Mouse (Mus musculus) heart, embryonic 15.5 days (tissue): ENCODE data around the gene Imp4. TPM values are rescaled to one million over a fixed set of nuclear protein-coding genes. Genes with fewer than 3 reads are reported as not detected.

Experiments
- ATAC-seq: fragments of 200-750 bp; cut with Nextera tagmentation; replicated peaks from 2 replicates; pipeline ENCODE4 v1.8.0; 2017; ENCODE audit warnings: low read depth, moderate TSS enrichment; ENCODE audit not compliant: insufficient number of reproducible peaks, insufficient read depth, low FRiP score
- H3K27ac ChIP-seq: fragments of 300-500 bp; sonication (generic); 2 replicates; pipeline ENCODE4 v1.5.1; 2015; ENCODE audit warnings: mild to moderate bottlenecking, inconsistent platforms
- H3K27me3 ChIP-seq: fragments of 300-500 bp; sonication (generic); 2 replicates; pipeline ENCODE4 v1.6.1; 2015; ENCODE audit warnings: inconsistent platforms
- H3K36me3 ChIP-seq: fragments of 300-500 bp; sonication (generic); 2 replicates; pipeline ENCODE4 v1.6.1; 2015; ENCODE audit warnings: mild to moderate bottlenecking, inconsistent platforms
- H3K4me1 ChIP-seq: fragments of 300-500 bp; sonication (generic); replicated peaks from 2 replicates; pipeline ENCODE4 v1.6.1; 2015; ENCODE audit warnings: inconsistent platforms
- H3K4me2 ChIP-seq: fragments of 300-500 bp; sonication (generic); 2 replicates; pipeline ENCODE4 v1.6.1; 2015; ENCODE audit warnings: inconsistent platforms, mild to moderate bottlenecking, moderate library complexity
- H3K4me3 ChIP-seq: fragments of 300-500 bp; sonication (generic); 2 replicates; pipeline ENCODE4 v1.5.1; 2015; ENCODE audit warnings: mild to moderate bottlenecking, inconsistent platforms
- H3K9ac ChIP-seq: fragments of 300-500 bp; sonication (generic); 2 replicates; pipeline ENCODE4 v1.6.1; 2015; ENCODE audit warnings: mild to moderate bottlenecking, inconsistent platforms
- H3K9me3 ChIP-seq: fragments of 300-500 bp; sonication (generic); replicated peaks from 2 replicates; pipeline ENCODE4 v1.6.1; 2016; ENCODE audit warnings: inconsistent platforms
- WGBS: fragments of 180-500 bp; shearing (Covaris S2); methylation state at CpG from one replicate; pipeline ENCODE4 v1.1.7; 2015; ENCODE audit warnings: mixed read lengths; 5-methylcytosine and 5-hydroxymethylcytosine counted together
- polyA plus RNA-seq: library from polyadenylated mRNA; unstranded; fragments of >200 nt; fragmentation: Nextera tagmentation; extraction: Ambion mirVana; gene quantifications from 2 replicates; pipeline ENCODE4 v1.2.1, GENCODE M21; 2015

Imp4 gene
- polyA plus RNA-seq, 1 experiment from 2014 or later: 50.2 TPM

- peaks cover 13% of the 10 kb centered on the region for H3K27me3 ChIP-seq
- H3K4me2 ChIP-seq: no peak overlapping the region
- H3K27ac ChIP-seq: no peak overlapping the region
- no peaks in the 10 kb centered on the region for H3K9me3 ChIP-seq
- H3K36me3 ChIP-seq: no peaks in the 10 kb centered on the region
- H3K4me3 ChIP-seq: no peak overlapping the region
- H3K9ac ChIP-seq: no peak overlapping the region
- H3K4me1 ChIP-seq: peaks cover 8% of the 10 kb centered on the region
- WGBS: 15% methylated on average over 6 of the region's 7 CpGs
- 0 out of 2 replicates have a peak, but pooled peaks have one; percentile 3 for ATAC-seq
Measured at GRCm38 (mm10) chr1:34462766-34463165, 23.1 kb downstream of the Imp4 start.

GRCm38 (mm10) chr1:34464310-34464817 lies 24.7 kb downstream of the Imp4 start:
- 74% methylated on average over 8 of the region's 8 CpGs for WGBS
- Histone ChIP-seq H3K4me1 (peaks cover 5% of the 10 kb centered on the region), H3K36me3 (no peaks in the 10 kb centered on the region), H3K27ac (no peak overlapping the region), H3K27me3 (0 out of 2 replicates have a peak, but pooled peaks cover 3% of the 10 kb centered on the region), H3K9ac (no peak overlapping the region), H3K9me3 (no peaks in the 10 kb centered on the region), H3K4me2 (no peak overlapping the region), H3K4me3 (no peak overlapping the region)
- no peak for ATAC-seq

DNA sequence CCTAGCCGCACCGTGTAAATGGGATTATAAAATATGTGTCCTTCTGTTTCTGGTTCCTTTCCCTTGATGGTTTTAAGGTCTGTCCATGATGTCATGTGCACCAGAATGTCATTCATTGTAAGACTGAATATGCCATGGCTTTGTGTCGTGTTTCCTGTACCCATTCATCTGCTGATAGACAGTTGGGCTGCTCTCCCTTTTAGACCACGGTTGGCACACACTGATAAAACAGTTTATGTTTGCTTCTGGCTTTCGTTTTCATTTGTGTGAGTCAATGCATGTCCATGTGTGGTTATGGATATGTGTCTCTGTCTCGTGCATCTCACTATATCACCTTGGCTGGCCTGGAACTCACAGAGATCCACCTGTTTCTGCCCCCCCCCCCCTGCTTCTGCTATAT lies 25.8 kb downstream of the Imp4 start:
- 71% methylated on average over 6 of the region's 6 CpGs for WGBS
- 0 out of 2 replicates have a peak, but pooled peaks cover 3% of the 10 kb centered on the region for H3K27me3 ChIP-seq
- no peaks in the 10 kb centered on the region for H3K36me3 ChIP-seq
- no peak overlapping the region for H3K4me2 ChIP-seq
- H3K9ac ChIP-seq: no peak overlapping the region
- no peak overlapping the region for H3K27ac ChIP-seq
- ATAC-seq: no peak
- no peaks in the 10 kb centered on the region for H3K4me1 ChIP-seq
- H3K4me3 ChIP-seq: no peak overlapping the region
- H3K9me3 ChIP-seq: no peaks in the 10 kb centered on the region

DNA sequence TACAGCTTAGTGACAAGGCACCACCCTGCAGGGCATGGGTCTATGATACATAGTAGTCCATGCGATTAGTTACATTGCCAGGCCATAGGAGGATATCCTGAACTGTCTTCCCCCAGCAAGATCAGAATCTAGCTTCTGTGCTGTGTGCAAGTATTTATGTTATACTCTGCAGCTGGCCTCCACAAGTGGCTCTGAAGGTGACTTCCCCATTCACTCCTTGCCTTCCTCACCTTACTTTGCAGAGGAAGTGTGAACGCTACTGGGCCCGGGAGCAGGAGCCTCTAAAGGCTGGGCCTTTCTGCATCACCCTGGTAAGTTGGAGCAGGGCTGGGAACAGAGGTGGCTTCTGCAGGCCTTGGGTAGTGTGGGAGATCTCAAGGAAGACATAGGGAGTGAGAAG lies 28.4 kb downstream of the Imp4 start:
- no peak overlapping the region for H3K9ac ChIP-seq
- no peak overlapping the region for H3K4me3 ChIP-seq
- ATAC-seq: no peak
- H3K27me3 ChIP-seq: no peaks in the 10 kb centered on the region
- WGBS: 50% methylated on average over 3 of the region's 3 CpGs
- H3K4me2 ChIP-seq: no peak overlapping the region
- peaks cover 5% of the 10 kb centered on the region for H3K4me1 ChIP-seq
- no peaks in the 10 kb centered on the region for H3K9me3 ChIP-seq
- no peaks in the 10 kb centered on the region for H3K36me3 ChIP-seq
- H3K27ac ChIP-seq: no peak overlapping the region

DNA sequence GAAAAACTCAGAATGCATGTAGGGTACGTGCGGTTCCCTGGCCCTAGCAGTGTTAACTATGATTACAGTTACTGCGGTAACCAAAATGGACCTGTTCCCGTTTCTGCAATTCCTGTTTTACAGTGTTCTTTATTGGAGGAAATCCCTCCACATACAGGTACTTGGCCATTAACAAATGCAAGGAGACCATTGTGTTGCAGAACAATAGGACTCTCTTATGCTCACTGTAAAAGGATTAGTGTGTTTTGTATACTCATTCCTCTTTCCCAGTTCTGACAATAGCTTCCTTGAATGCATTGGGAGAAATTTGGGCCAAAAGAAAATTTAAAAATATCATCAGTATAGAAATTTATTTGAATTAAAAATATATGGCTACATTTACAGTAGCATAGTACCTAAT lies 28.8 kb downstream of the Imp4 start:
- Histone ChIP-seq H3K36me3 (no peaks in the 10 kb centered on the region), H3K27ac (no peak overlapping the region), H3K9me3 (no peaks in the 10 kb centered on the region), H3K4me2 (no peak overlapping the region), H3K4me1 (peaks cover 9% of the 10 kb centered on the region), H3K27me3 (no peaks in the 10 kb centered on the region), H3K9ac (no peak overlapping the region), H3K4me3 (no peak overlapping the region)
- 78% methylated on average over 4 of the region's 4 CpGs for WGBS
- no peak for ATAC-seq

GRCm38 (mm10) chr1:34469801-34470200 lies 30.1 kb downstream of the Imp4 start:
- H3K27me3 ChIP-seq: no peaks in the 10 kb centered on the region
- no peak overlapping the region for H3K9ac ChIP-seq
- no peak for ATAC-seq
- no peaks in the 10 kb centered on the region for H3K36me3 ChIP-seq
- no peaks in the 10 kb centered on the region for H3K9me3 ChIP-seq
- H3K4me1 ChIP-seq: peaks cover 9% of the 10 kb centered on the region
- WGBS: 72% methylated on average over 5 of the region's 5 CpGs
- no peak overlapping the region for H3K4me2 ChIP-seq
- H3K27ac ChIP-seq: no peak overlapping the region
- no peak overlapping the region for H3K4me3 ChIP-seq

- Histone ChIP-seq H3K9me3 (no peaks in the 10 kb centered on the region), H3K27me3 (no peaks in the 10 kb centered on the region), H3K4me2 (peak overlapping the region; percentile 97), H3K9ac (peak overlapping the region; percentile 68), H3K4me3 (peak overlapping the region; percentile 64), H3K4me1 (peaks cover 9% of the 10 kb centered on the region), H3K27ac (peak overlapping the region; percentile 47), H3K36me3 (no peaks in the 10 kb centered on the region)
- WGBS: under 1% methylated on average over 42 of the region's 43 CpGs
- ATAC-seq: peak; percentile 65
Measured at GRCm38 (mm10) chr1:34472427-34473300, 33.0 kb downstream of the Imp4 start.

GRCm38 (mm10) chr1:34478891-34479655 lies 39.4 kb downstream of the Imp4 start:
- Histone ChIP-seq H3K4me2 (peak overlapping the region; percentile 19), H3K27ac (peak overlapping the region; percentile 62), H3K27me3 (no peaks in the 10 kb centered on the region), H3K9me3 (no peaks in the 10 kb centered on the region), H3K9ac (no peak overlapping the region), H3K36me3 (no peaks in the 10 kb centered on the region), H3K4me1 (peaks cover 15% of the 10 kb centered on the region), H3K4me3 (no peak overlapping the region)
- ATAC-seq: peak; percentile 66
- 14% methylated on average over 11 of the region's 11 CpGs for WGBS

DNA sequence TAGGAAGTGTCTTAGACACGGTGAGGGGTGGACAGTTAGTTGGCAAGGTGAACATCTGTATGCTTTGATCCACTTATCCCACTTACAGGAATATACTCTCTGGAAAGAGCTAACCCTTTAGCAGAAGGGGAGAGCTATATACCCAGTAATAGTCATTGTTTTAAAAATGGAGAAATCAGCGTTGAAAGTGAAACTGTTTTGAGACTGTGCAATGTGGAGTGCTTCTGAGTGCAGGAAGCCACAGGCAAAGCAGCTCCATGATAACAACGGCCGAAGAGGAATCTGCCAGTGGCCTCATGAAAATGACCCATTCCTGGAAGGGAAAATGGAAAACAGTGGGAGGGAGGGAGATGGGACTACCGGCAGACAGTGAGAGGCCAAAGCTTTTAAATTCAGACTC lies 41.1 kb downstream of the Imp4 start:
- Histone ChIP-seq H3K9ac (no peak overlapping the region), H3K27ac (no peak overlapping the region), H3K9me3 (no peaks in the 10 kb centered on the region), H3K4me3 (no peak overlapping the region), H3K4me2 (no peak overlapping the region), H3K27me3 (no peaks in the 10 kb centered on the region), H3K4me1 (peaks cover 26% of the 10 kb centered on the region), H3K36me3 (no peaks in the 10 kb centered on the region)
- no peak for ATAC-seq
- 35% methylated on average over 5 of the region's 5 CpGs for WGBS

DNA sequence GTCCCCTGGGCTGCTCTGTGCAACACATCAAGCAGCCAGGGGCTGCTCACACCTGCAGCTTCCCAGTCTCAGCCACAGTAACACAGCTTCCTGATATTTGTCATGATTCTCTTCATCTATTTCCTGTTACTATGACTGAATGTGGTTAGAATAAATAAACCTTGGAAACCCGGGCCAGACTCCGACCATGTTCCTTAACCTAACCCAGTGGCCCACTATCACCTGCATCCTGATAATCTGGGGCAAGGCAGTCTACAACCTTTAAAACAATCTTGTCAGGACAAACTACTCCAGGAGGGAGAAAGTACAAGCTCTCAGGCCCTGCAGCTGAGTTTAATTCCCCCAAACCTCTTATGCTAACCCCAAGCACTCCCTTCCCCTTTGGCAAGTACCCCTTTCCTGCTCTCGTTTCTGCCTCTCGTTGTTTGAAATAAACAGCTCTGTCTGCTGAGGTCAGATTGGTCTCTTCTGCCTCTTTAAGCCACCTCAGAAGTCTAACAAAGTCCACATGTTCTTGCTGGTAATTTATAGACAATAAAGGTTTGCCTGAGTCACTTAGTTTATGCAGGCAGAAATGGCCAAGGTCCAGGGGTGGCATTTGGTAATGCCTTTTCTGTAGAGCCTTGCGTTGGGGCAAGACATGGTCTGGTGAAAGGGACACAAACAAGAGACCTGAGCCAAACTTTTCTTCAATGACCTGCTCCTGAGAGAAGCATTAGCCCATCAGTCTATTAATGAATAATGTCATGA lies 42.4 kb downstream of the Imp4 start:
- no peak overlapping the region for H3K4me2 ChIP-seq
- no peaks in the 10 kb centered on the region for H3K27me3 ChIP-seq
- ATAC-seq: no peak
- peaks cover 26% of the 10 kb centered on the region for H3K4me1 ChIP-seq
- no peak overlapping the region for H3K27ac ChIP-seq
- 56% methylated on average over 5 of the region's 5 CpGs for WGBS
- H3K4me3 ChIP-seq: no peak overlapping the region
- no peaks in the 10 kb centered on the region for H3K9me3 ChIP-seq
- H3K9ac ChIP-seq: no peak overlapping the region
- no peaks in the 10 kb centered on the region for H3K36me3 ChIP-seq

- no peaks in the 10 kb centered on the region for H3K27me3 ChIP-seq
- H3K4me2 ChIP-seq: no peak overlapping the region
- H3K4me3 ChIP-seq: no peak overlapping the region
- H3K9ac ChIP-seq: no peak overlapping the region
- no peak for ATAC-seq
- H3K9me3 ChIP-seq: no peaks in the 10 kb centered on the region
- H3K27ac ChIP-seq: no peak overlapping the region
- H3K4me1 ChIP-seq: peaks cover 16% of the 10 kb centered on the region
- H3K36me3 ChIP-seq: no peaks in the 10 kb centered on the region
- 55% methylated on average over 10 of the region's 10 CpGs for WGBS
Measured at GRCm38 (mm10) chr1:34484470-34484869, 44.8 kb downstream of the Imp4 start.
